Mouse (Mus musculus) lung, postnatal 0 days (tissue): ENCODE measurements at regions not wholly inside any gene's neighbourhood (a gene's known extent, or its start where the extent isn't known, plus 50 kb on each side); places are given as distances from the start of the nearest gene placed in this dataset.

Source experiments
- ATAC-seq: fragments of 200-750 bp; cut with Nextera tagmentation; 2 replicates; pipeline ENCODE4 v1.8.0; 2017; ENCODE audit warnings: moderate library complexity
- DNase-seq: peaks from one replicate; pipeline ENCODE4 v3.0.0-alpha.2; 2016; ENCODE audit warnings: low spot score
- H3K27ac ChIP-seq: fragments of 300-500 bp; sonication (generic); 2 replicates; pipeline ENCODE4 v1.5.1; 2014; ENCODE audit warnings: antibody characterized with exemption, mild to moderate bottlenecking, low read length, mixed read lengths
- H3K27me3 ChIP-seq: fragments of 300-500 bp; sonication (generic); replicated peaks from 2 replicates; pipeline ENCODE4 v1.6.1; 2014; ENCODE audit warnings: low read length, mixed read lengths; ENCODE audit not compliant: insufficient read depth
- H3K36me3 ChIP-seq: fragments of 300-500 bp; sonication (generic); 2 replicates; pipeline ENCODE4 v1.6.1; 2014; ENCODE audit warnings: low read length, mixed read lengths; ENCODE audit not compliant: insufficient read depth
- H3K4me1 ChIP-seq: fragments of 300-500 bp; sonication (generic); 2 replicates; pipeline ENCODE4 v1.6.1; 2014; ENCODE audit warnings: antibody characterized with exemption, low read depth, low read length, mixed read lengths; ENCODE audit not compliant: insufficient read depth
- H3K4me2 ChIP-seq: fragments of 300-500 bp; sonication (generic); replicated peaks from 2 replicates; pipeline ENCODE4 v1.6.1; 2014; ENCODE audit warnings: low read depth, mild to moderate bottlenecking, low read length, moderate library complexity, mixed read lengths
- H3K4me3 ChIP-seq: fragments of 300-500 bp; sonication (generic); 2 replicates; pipeline ENCODE4 v1.5.1; 2014; ENCODE audit warnings: low read depth, low read length
- H3K9ac ChIP-seq: fragments of 300-500 bp; sonication (generic); replicated peaks from 2 replicates; pipeline ENCODE4 v1.6.1; 2014; ENCODE audit warnings: low read depth, mild to moderate bottlenecking
- H3K9me3 ChIP-seq: fragments of 300-500 bp; sonication (generic); 2 replicates; pipeline ENCODE4 v1.6.1; 2016; ENCODE audit warnings: low read length, mixed read lengths
- CTCF ChIP-seq: IDR thresholded peaks from 2 replicates; pipeline ENCODE4 v1.5.1; 2016; ENCODE audit warnings: antibody characterized with exemption, mild to moderate bottlenecking
- EP300 ChIP-seq: IDR thresholded peaks from 2 replicates; pipeline ENCODE4 v1.6.1; 2016; ENCODE audit warnings: antibody characterized with exemption, mild to moderate bottlenecking, control low read depth
- WGBS: fragments of 180-500 bp; shearing (Covaris S2); extraction: QIAGEN DNeasy Blood & Tissue Kit; methylation state at CpG from one replicate; pipeline ENCODE4 v1.1.7; 2014; 5-methylcytosine and 5-hydroxymethylcytosine counted together

DNA sequence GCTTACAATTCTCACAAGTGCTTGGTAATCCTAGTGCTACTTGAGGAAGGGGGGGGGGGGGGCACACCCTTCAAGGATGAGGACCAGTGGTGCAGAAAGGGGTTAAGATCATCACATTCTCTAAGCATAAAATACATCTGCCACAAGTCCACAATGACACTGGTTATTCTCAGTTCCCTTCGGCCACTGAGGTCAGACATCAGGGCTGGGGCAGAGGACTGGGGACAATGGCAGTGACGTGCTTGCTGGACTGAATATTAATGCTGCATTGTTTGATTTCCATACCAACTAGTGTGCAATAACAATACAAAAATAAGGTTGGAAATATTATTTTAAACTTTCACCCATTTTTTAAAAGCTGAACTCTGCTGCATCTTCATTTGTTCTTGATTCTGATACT, 2779.1 kb downstream of the 9330182O14Rik start:
- Histone ChIP-seq H3K9ac (no peak overlapping the region), H3K4me3 (no peak overlapping the region), H3K4me1 (no peaks in the 10 kb centered on the region), H3K27me3 (no peaks in the 10 kb centered on the region), H3K27ac (no peak overlapping the region), H3K9me3 (no peaks in the 10 kb centered on the region), H3K36me3 (no peaks in the 10 kb centered on the region), H3K4me2 (no peak overlapping the region)
- DNase-seq (no peak), ATAC-seq (no peak)
- TF ChIP-seq EP300 = no peak
- no peak for TF ChIP-seq CTCF
- 66% methylated on average over 2 of the region's 2 CpGs for WGBS

DNA sequence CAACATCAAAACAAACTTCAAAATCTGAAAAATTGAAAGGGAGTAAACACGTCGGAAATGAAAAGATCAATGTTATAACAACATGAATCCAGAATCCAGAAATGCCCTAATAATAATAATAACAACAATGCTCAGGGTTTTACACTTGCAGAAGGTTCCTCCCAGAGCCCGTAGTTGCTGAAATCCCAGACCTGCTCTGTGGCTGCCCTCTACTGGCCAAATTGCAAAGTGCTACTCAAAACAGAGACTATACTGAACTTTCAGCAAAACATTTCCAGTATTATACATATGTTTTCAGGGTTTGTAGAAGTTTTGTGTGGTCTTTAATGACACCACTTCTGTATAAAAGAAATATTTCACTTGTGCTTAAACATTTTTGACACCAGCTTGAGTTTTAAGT, 2779.9 kb downstream of the 9330182O14Rik start:
- H3K4me2 ChIP-seq = no peak overlapping the region
- no peaks in the 10 kb centered on the region for H3K36me3 ChIP-seq
- H3K4me3 ChIP-seq = no peak overlapping the region
- no peak overlapping the region for H3K27ac ChIP-seq
- 2% methylated on average over 3 of the region's 3 CpGs for WGBS
- ATAC-seq = no peak
- no peak overlapping the region for H3K9ac ChIP-seq
- peak; percentile 70 for DNase-seq
- H3K4me1 ChIP-seq = no peaks in the 10 kb centered on the region
- TF ChIP-seq CTCF = peak; percentile 87
- TF ChIP-seq EP300 = no peak
- H3K27me3 ChIP-seq = no peaks in the 10 kb centered on the region
- no peaks in the 10 kb centered on the region for H3K9me3 ChIP-seq

DNA sequence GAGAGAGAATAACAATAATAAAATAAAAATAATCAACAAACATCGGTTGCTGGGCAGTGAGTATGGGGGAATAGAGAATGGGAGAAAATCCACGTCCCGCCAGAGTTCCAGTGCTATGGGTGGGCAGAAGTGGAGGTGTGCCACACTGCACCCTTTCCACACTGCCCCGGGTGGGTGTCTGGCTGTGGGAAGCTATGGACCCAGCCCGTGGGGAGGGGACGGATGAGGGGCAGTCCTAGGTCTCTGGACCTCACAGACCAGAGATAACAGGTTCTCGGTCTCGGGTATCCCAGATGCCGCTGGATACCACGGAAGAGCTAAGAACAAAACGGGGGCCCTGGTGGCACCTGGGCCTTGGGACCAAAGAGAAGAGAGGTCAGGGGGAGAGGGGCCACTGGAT, 2781.0 kb downstream of the 9330182O14Rik start:
- no peak for DNase-seq
- WGBS = 79% methylated on average over 11 of the region's 11 CpGs
- no peak for TF ChIP-seq EP300
- no peak for TF ChIP-seq CTCF

DNA sequence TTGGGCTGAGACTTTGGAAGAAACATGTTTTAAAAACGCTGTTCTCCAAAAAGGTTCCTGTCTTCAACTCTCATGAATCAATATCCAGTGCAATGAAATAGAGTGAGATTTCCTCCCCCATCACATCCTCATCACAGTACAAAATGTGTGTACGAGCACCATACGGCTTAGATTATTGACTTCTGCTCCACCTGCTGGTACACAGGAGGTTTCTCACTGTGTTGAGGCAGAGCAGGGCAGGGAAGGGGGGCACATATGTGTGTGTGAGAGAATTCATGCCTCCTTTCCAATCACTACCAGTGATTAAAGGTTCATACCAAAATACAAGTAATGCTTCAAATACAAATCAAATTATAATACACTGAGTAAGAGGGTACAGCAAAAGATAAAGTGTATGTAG, 2787.5 kb downstream of the 9330182O14Rik start:
- no peak overlapping the region for H3K4me3 ChIP-seq
- WGBS = 45% methylated on average over 3 of the region's 3 CpGs
- H3K36me3 ChIP-seq = no peaks in the 10 kb centered on the region
- no peak for ATAC-seq
- H3K27me3 ChIP-seq = no peaks in the 10 kb centered on the region
- no peak for DNase-seq
- no peaks in the 10 kb centered on the region for H3K9me3 ChIP-seq
- no peak overlapping the region for H3K27ac ChIP-seq
- no peaks in the 10 kb centered on the region for H3K4me1 ChIP-seq
- TF ChIP-seq CTCF (peak; percentile 27; the same call in 1 of the 2 replicates), EP300 (no peak)
- H3K9ac ChIP-seq = no peak overlapping the region
- no peak overlapping the region for H3K4me2 ChIP-seq

More for the DNA sequence above, 2781.0 kb downstream of the 9330182O14Rik start:
- no peak overlapping the region for H3K27ac ChIP-seq
- no peaks in the 10 kb centered on the region for H3K9me3 ChIP-seq
- ATAC-seq = no peak
- no peak overlapping the region for H3K4me2 ChIP-seq
- H3K27me3 ChIP-seq = no peaks in the 10 kb centered on the region
- no peak overlapping the region for H3K4me3 ChIP-seq
- H3K36me3 ChIP-seq = no peaks in the 10 kb centered on the region
- H3K9ac ChIP-seq = no peak overlapping the region
- H3K4me1 ChIP-seq = no peaks in the 10 kb centered on the region

DNA sequence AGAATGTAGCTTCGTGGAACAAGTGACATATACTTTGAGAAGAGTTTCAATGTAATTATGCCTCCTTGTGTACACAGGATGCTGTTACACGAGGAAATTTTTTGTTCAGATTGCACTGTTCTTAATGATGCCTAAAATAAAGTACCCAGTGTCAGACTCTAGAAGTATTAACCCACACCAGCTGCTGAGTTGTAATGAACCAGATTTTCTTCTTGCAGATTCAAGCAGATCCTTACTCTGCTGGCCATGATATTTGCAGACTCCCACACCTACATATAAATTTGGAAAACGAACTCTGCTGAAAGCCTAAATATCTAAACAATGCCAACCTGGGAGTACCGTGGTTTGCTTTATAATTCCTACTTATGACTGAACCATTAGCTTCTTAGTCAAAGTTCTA, 2794.2 kb downstream of the 9330182O14Rik start:
- ATAC-seq = no peak
- no peak overlapping the region for H3K9ac ChIP-seq
- H3K36me3 ChIP-seq = no peaks in the 10 kb centered on the region
- no peaks in the 10 kb centered on the region for H3K27me3 ChIP-seq
- H3K4me3 ChIP-seq = no peak overlapping the region
- WGBS = 64% methylated on average over 4 of the region's 4 CpGs
- H3K27ac ChIP-seq = no peak overlapping the region
- no peak overlapping the region for H3K4me2 ChIP-seq
- H3K4me1 ChIP-seq = no peaks in the 10 kb centered on the region
- no peak for TF ChIP-seq EP300
- no peak for TF ChIP-seq CTCF
- DNase-seq = no peak
- H3K9me3 ChIP-seq = no peaks in the 10 kb centered on the region

DNA sequence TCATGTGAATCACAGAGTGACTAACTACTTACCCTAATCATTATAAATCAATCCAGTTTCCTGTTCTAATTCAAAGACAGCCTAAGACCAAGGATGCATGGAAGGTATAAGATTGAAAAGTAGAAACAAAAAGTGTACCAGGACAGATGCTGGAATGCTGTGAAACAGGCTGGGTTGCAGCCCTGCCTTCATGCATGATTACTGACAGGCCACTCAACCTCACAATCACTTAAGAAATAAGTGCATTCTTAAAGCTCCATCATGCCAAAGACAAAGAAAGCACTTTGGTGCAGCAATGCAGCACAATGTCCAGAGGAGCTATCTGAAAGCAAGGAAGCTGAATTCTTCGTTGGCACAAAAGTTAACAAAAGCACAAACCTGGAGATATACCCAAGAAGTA, 2810.4 kb downstream of the 9330182O14Rik start:
- whole genome bisulfite sequencing = 50% methylated on average over 1 of the region's 1 CpGs
- Histone ChIP-seq H3K9ac (no peak overlapping the region), H3K36me3 (no peaks in the 10 kb centered on the region), H3K4me2 (no peak overlapping the region), H3K4me3 (no peak overlapping the region), H3K9me3 (no peaks in the 10 kb centered on the region), H3K27ac (no peak overlapping the region), H3K27me3 (no peaks in the 10 kb centered on the region), H3K4me1 (no peaks in the 10 kb centered on the region)
- peak; percentile 31 for DNase-seq
- ATAC-seq = peak; percentile 62
- TF ChIP-seq CTCF = no peak
- peak; percentile 60 for TF ChIP-seq EP300

DNA sequence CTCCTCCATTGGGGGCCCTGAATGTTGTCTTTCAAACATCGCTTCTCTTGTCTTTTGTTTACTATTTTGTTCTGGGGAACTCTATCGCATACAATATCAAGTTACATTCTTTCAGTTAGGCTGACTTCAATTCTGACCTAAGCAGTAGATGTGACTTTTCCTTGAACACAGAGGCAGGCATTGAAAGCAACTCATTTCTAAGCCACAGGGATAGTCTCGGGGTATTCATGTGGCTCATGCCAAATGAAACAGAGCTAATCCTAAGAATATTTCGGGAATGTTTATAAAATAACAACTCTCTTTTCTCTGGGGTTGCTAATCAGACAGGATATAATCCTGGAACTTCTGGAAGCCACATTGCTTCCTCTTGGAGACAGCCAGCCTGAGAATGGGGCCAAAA, 2821.0 kb downstream of the 9330182O14Rik start:
- 52% methylated on average over 4 of the region's 4 CpGs for WGBS
- Histone ChIP-seq H3K4me3 (no peak overlapping the region), H3K27ac (no peak overlapping the region), H3K36me3 (no peaks in the 10 kb centered on the region), H3K27me3 (no peaks in the 10 kb centered on the region), H3K9ac (no peak overlapping the region), H3K4me1 (no peaks in the 10 kb centered on the region), H3K4me2 (no peak overlapping the region), H3K9me3 (no peaks in the 10 kb centered on the region)
- DNase-seq (no peak), ATAC-seq (no peak)
- TF ChIP-seq CTCF = no peak
- no peak for TF ChIP-seq EP300
